Mouse (Mus musculus) hindlimb bud, embryonic 11.5 days (tissue): Measurements from ENCODE around the gene Colgalt1.
A peak's percentile ranks its signal among the peaks of the same experiment; 100 is the strongest.

Source experiments
- DNase-seq: peaks from one replicate; pipeline ENCODE4 v3.0.0-alpha.2; 2012; ENCODE audit warnings: low read depth, low spot score; ENCODE audit errors: extremely low spot score

The Colgalt1 gene

DNA sequence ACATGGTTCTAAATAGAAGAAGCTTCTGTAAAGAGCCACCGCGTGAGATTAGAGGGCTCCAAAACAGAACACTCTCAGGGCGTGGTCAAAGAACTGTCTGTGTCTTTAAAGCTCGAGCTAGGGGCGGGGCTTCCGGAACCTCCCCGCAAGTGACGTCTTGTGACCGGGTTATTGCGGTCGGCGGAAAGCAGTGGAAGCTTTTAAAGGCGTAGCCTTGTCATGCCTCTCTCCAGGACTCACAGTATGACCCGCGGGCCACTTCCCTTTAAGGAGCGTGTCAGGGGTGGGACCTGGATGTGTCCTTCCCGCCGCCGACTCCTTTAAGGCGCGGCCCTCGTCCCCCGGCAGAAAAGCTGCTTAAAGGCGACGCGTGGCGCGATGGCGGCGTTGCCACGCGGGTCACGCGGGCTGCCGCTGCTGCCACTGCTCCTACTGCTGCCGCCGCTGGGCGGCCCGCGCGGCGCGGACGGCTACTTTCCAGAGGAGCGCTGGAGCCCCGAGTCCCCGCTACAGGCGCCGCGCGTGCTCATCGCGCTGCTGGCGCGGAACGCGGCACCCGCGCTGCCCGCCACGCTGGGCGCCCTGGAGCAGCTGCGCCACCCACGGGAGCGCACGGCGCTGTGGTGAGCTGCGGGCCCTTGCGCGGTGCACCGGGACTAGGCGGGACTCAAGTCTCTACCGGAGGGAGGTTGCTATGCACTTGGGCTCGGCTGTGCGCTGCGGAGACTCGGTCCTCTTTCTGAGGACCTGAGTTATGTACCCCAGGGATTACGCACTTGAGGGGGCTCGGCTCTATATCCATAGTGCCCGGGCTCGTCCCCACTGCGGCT is at the start of gene Colgalt1:
Colgalt1 (plus strand) TSS at position 177 of the 830 bp plus-strand sequence.
- peak; percentile 86 for DNase-seq

- DNase-seq: peak; percentile 58
These were observed 49.4 kb upstream of the Colgalt1 start for GRCm38 (mm10) chr8:71561401-71561800.

- DNase-seq: no peak
These were observed 48.0 kb upstream of the Colgalt1 start for GRCm38 (mm10) chr8:71562751-71563150.

DNA sequence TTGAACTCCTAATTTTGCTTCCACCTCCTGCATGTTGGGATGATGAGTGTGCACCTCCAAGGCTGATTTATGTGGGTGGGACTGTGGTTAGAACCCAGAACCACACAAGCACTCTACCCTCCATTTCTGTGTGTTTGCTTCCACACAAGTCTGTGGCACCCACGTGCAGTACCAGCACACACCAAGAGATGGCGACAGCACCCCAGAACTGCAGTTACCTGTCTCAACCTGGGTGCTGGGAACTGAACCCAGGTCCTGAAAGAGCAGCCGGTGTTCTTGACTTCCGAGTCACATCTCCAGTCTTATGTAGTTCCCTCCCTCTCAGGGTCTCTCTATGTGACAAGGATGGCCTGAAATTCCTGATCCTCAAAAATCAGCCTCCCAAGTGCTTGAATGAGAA is 46.8 kb upstream of the Colgalt1 start:
- DNase-seq: no peak

DNA sequence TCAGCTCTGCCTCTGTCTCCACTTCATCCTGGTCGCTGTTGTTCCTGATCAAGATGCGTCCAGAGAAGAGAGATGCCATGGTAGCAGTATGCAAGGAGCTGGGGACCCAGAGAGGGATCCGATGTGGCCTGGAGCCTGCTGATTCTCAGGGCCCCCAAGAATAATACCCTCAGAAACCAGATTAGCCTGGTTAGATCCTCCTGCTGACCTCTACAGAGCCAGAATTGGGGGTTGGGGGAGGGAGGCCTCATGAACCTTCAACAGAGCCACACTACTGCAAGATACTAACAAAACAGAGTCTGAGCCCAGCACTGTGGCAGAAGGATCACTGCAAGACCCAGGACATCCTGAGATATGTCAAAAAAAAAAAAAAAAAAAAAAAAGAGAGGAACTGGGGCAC is 44.3 kb upstream of the Colgalt1 start, which contains the start of gene Nxnl1:
Nxnl1 (minus strand) TSS at position 101 of the 400 bp plus-strand sequence.
- DNase-seq: no peak

- no peak for DNase-seq
These were observed 43.2 kb upstream of the Colgalt1 start for GRCm38 (mm10) chr8:71567587-71567986.

GRCm38 (mm10) chr8:71568387-71568937 is 42.3 kb upstream of the Colgalt1 start, which contains the start of gene Slc27a1:
Gene Slc27a1 (plus strand): TSS chr8:71568882.
- DNase-seq: no peak

GRCm38 (mm10) chr8:71568941-71569340 is 41.9 kb upstream of the Colgalt1 start:
- DNase-seq: no peak

DNA sequence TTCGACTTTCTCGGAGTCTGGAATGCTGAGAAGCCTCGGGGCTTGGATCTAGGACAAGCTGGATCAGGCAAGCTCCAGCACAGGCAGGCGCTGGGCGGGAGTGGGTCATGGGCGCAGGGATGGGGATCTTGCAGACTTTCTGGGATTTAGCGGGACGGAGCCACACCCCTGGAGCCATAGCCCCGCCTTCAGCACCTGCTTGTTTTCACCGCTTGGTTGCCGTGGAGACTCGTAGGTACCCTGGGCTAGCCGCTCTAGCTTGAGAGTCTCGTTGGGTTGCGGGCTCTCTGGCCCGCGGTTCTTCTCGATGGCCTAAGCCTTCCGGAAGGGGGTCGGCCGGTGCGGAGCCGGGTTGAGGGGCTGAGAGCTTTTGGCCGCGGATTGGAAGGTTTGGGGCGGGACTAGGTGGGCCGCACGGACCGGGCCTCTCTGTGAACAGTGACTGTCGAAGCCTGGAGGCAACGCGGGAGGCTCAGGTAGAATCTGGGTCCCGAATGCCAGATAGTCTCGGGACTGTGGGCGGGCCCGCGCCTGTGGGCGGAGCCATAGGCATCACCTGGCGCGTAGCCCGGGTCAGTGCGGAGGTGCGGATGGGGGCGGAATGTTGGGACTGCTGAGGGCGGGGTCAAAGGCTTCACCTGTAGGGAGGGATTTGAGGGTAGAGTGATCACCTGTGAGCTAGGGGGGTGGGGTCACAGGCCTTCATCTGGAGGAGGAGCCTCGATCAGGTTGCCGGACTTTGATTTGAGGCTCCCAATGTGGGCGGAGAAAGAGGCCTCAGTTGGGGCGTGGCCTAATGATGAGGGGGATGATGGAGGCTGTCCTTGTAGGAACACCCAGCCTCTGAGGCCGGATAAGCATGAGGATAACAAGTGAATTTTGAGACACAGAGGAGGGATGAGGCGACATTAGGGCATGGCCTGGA is 41.2 kb upstream of the Colgalt1 start:
- DNase-seq: peak; percentile 77

DNA sequence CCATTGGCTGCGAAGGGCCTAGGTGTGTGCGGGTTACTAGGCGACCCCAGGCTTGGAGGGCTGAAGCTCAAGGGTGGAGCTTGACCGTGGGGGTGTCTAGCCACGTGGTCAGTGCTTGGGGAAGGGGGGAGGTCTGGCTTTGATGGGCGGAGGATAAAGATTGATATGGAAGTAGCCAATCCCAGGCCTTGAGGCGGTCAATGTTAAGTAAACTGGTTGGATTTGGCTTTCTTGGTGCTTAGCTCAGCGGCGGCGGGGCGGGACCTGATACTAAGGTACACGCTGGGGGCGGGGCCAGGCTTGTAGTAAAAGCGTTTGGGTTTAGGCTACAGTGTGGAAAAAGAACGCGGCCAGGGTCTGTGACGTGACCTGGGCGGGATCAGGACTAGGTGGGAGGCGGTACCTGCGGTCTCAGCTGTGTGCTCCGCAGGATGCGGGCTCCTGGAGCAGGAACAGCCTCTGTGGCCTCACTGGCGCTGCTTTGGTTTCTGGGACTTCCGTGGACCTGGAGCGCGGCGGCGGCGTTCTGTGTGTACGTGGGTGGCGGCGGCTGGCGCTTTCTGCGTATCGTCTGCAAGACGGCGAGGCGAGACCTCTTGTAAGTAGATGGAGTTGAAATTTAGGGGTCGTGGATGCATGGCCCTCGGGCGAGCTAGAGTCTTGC is 40.4 kb upstream of the Colgalt1 start:
- DNase-seq: peak; percentile 82

DNA sequence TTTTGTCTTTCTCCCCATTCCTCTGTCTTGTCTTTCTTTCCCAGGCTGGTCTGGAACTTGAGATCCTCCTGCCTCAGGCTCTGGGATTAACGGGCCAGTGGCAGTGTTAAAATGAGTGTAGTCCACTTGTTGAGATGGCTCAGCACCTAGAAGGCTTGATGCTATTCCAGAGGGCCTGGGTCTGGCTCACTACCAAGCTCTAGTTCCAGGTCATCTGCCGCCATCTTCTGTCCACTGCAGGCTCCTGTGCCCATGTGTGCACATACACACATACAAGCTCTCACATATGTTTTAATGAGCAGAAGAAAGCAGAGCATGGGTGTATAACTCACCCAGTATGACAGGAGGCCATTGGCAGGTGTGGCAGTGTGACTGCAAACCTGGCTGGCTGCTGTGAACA is 38.7 kb upstream of the Colgalt1 start:
- no peak for DNase-seq

GRCm38 (mm10) chr8:71572847-71573633 is 37.8 kb upstream of the Colgalt1 start:
- DNase-seq: no peak

DNA sequence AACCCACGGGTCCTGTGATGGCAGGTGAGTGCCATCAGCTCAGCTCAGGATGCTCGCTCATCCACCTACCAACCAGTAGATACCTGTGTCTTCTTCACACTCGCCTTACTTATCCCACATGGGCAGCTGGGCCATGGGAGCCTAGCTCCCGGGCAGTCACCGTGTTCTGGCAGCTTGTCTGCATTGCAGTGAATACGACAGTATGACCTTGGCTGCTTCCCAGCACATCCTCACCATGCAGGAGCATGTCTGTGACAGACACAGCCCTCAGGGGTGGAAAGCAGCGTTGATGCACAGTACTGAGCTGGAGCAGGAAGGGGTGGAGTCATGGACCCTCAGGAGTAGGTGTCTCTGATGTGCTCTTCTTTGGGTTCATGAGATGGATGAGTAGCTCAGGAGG is 36.4 kb upstream of the Colgalt1 start:
- DNase-seq: no peak

GRCm38 (mm10) chr8:71575020-71575419 is 35.8 kb upstream of the Colgalt1 start:
- no peak for DNase-seq

GRCm38 (mm10) chr8:71577856-71578387 is 32.9 kb upstream of the Colgalt1 start:
- DNase-seq: no peak

GRCm38 (mm10) chr8:71579009-71579408 is 31.8 kb upstream of the Colgalt1 start:
- DNase-seq: no peak

GRCm38 (mm10) chr8:71579476-71579875 is 31.3 kb upstream of the Colgalt1 start:
- DNase-seq: no peak

- no peak for DNase-seq
These were observed 30.6 kb upstream of the Colgalt1 start for GRCm38 (mm10) chr8:71580201-71580600.

DNA sequence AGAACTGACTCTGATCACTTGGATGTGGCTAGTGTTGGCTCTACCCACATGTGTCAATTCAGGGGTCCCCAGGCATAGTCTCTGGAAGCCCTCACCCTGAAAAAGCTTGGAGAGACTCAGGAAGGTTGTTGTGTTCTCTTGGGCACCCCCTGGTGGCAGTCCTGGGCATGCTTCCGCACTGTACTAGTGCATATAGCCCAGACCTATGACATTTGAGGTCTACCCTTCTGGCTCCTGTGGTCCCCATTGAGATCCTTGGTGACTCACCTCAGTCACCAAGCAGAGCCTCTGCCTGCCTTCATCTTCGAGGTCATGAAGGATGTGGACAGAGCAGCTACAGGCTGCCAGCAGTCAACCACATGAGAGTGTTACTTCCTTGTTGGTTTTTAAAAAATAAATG is 23.9 kb upstream of the Colgalt1 start:
- DNase-seq: no peak

DNA sequence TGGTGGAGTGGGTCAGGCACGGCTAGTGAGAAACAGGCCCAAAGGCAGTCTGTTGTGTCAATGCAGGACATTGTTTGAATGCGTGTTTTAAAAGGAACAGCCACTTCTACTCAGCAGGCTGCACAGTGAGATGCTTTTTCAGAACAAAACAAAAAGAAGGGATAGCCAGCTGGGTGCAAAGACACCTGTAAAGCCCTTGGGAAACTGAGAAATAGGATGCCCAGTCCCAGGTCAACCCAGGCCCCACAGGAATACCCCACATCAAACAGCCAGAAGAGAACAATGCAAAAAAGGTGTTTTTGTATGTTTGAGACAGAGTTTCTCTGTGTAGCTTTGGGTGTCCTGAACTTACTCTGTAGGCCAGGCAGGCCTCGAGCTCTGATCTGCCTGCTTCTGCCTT is 22.0 kb upstream of the Colgalt1 start:
- no peak for DNase-seq
